Mouse (Mus musculus): Measurements from ENCODE around the gene Fam160b1. TPM values are rescaled to one million over a fixed set of nuclear protein-coding genes. Genes with fewer than 3 reads are reported as not detected.

Gene Fam160b1
- polyA plus RNA-seq (2016; fragmentation: Nextera tagmentation; extraction: Ambion mirVana): 9.4 and 9.5 TPM in 2 replicates

DNA sequence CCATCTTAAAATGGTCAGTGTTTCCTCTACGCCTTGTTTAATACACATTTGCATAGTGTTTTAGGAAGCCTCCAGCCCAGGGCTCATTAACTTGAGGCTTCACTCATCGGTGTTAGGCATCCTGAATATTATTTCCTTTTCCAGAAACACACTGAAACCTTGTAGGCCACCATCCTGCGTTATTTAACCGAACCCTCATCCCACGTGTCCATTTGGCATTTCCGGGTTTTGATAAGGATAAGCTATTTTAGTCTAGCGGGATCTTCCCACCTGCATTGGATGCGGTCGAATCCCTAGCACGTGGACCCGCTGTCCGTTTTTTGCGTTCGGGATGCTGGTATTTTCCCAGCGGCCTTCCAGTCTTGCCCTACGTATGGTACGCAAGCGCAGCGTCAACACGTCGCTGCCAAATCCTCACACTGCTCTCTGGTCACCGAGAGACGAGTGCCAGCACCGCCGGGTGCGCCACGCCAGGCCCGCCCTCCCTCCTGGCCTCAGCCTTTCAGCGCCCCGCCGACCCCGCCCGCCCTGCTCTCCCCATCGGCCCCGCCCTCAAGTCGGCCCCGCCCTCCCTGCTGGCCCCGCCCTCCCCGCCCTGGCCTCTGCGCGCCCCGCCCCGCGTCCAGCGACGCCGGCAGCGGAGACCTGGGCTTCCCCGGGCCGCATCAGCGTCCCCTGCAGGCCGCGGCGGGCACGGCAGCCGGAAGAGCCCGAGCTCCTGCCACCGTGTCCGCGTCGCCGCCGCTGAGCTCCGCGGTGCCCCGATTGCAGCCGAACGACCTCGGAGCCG lies at the start of gene Fam160b1:
Fam160b1 (plus strand) TSS at position 340 of the 790 bp plus-strand sequence.
- Histone ChIP-seq H3K4me3 (peak within 1 kb of the TSS; percentile 96), H3K4me1 (peaks cover 72% of the 10 kb centered on the region)
- 2% methylated on average over 70 of the region's 70 CpGs for WGBS

DNA sequence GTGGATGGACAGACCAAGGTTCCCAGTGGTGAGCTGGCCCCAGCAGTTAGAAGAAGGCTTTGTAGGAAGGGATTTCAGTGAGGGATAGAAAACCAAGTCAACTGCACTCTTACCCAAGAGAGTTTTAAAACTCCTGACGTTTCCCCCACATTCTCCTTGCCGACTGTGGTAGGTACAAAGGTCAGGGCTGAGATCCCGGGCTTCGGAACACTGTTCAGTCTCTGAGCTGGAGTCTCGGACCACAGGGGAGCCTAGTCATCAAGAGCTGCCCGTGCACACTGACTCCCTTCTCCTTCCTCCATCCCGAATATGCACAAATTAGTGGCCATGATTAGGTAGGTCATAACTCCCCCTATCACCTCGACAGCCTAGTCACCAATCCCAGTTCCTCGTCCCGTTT lies 47.3 kb upstream of the Fam160b1 start:
- no peaks in the 10 kb centered on the region for H3K36me3 ChIP-seq (replicated peaks)
- no peaks in the 10 kb centered on the region for H3K9me3 ChIP-seq
- H3K4me1 ChIP-seq: peaks cover 12% of the 10 kb centered on the region
- H3K27me3 ChIP-seq (ENCODE audit: poor library complexity, severe bottlenecking): peaks cover 50% of the 10 kb centered on the region
- 83% methylated on average over 10 of the region's 10 CpGs for WGBS
- H3K27ac ChIP-seq: no peak overlapping the region
- H3K4me3 ChIP-seq: no peak overlapping the region
- no peak for DNase-seq (ENCODE audit: extremely low spot score, low spot score)

More for the DNA sequence above, at the start of gene Fam160b1:
- H3K27ac ChIP-seq: peak within 1 kb of the TSS; percentile 99
- H3K27me3 ChIP-seq (ENCODE audit: poor library complexity, severe bottlenecking): no peaks in the 10 kb centered on the region
- DNase-seq (ENCODE audit: extremely low spot score, low spot score): peak; percentile 95
- no peaks in the 10 kb centered on the region for H3K9me3 ChIP-seq
- H3K36me3 ChIP-seq (replicated peaks): 0 out of 2 replicates have a peak, but pooled peaks cover 9% of the 10 kb centered on the region

DNA sequence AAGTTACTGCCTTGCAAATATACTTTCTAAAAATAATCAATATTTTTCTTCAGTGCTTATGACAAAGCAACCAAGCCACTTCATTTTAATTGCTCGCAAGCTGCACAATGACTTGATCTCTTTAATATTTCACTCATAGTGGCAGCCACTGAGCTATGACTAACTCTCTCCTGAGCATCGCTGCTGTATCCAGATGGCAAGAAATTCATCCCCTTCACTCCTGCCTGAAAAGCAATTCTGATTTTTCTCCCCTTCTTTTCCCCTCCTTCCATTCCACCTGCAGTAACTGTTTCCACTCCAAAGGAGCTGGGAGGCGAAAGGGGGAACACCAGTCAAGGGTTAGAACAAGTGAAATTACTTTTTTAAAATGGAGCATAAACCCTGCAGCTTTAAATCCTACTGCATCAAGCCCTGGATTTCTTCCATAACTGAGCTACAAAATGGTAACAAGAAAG lies 46.6 kb upstream of the Fam160b1 start:
- no peak for DNase-seq (ENCODE audit: extremely low spot score, low spot score)
- Histone ChIP-seq H3K27ac (no peak overlapping the region), H3K9me3 (no peaks in the 10 kb centered on the region), H3K27me3 (ENCODE audit: poor library complexity, severe bottlenecking) (peaks cover 50% of the 10 kb centered on the region), H3K4me1 (peaks cover 12% of the 10 kb centered on the region), H3K4me3 (peak overlapping the region; percentile 69), H3K36me3 (replicated peaks) (no peaks in the 10 kb centered on the region)
- WGBS: 84% methylated on average over 3 of the region's 3 CpGs

DNA sequence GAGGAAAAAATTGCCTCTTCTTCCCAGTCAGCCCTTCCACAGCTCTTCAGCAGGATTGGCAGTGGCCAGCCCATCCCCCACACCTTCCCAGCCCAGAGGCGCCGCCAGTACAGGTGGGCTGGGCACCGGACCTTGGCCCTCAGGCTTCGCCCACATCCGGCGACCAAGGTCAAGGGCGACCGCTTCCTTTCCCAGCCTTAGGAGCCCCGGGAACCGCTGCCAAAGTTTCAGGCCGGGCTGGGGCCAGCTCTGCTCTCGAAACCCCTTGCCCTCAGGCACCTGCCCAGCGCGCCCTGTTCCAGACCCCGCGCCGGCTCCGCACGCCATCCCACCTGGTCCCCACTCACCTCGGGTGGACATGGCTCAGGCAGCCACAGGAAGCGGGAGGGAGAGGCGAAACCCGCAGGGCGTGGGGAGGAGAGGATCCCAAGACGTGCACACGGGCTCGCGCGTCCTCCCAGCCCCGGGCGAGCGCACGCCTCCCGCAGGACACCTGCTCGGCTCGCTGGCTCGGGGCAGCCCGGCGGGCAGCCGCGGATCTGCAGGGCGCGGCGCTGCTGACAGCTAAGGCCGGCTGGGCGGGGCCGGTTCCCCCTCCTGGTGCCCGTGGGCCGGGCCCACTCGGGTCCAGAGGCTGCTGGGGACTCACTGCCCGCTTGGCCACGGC lies 46.0 kb upstream of the Fam160b1 start, which contains the start of gene Ablim1:
Ablim1 (minus strand) TSS at position 574 of the 667 bp plus-strand sequence.
- Histone ChIP-seq H3K36me3 (replicated peaks) (no peaks in the 10 kb centered on the region), H3K9me3 (no peaks in the 10 kb centered on the region), H3K4me1 (peaks cover 12% of the 10 kb centered on the region), H3K27me3 (ENCODE audit: poor library complexity, severe bottlenecking) (peaks cover 50% of the 10 kb centered on the region), H3K27ac (peak within 1 kb of the TSS; percentile 66), H3K4me3 (peak within 1 kb of the TSS; percentile 69)
- DNase-seq (ENCODE audit: extremely low spot score, low spot score): peak; percentile 20
- WGBS: 3% methylated on average over 52 of the region's 52 CpGs

DNA sequence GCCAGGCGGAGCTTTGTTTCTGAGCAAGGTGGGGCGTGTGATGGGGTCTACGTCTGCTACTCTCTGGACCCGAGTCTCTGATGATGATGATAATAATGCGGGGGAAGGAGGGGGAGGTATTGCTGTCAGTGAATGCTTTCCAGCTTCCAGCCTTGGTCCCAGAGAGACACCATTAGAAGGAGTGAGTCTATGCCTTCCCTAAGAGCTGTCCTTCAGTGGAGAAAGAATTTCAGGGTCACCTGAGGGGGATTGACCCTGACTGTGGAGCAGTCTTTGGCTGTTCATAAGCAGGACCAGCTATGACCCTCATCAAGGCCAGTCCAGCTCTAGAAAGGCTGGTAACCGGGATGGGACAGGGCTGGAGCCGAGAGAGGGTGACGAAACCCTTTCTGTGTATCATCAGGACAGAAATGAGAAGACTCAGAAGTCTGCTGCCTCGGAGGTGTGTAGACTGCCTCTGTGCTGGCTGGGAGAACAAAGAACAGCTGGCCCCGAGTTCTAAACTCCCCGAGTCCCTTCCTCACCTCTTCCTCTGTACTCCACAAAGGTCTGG lies 45.4 kb upstream of the Fam160b1 start:
- no peaks in the 10 kb centered on the region for H3K36me3 ChIP-seq (replicated peaks)
- H3K27me3 ChIP-seq (ENCODE audit: poor library complexity, severe bottlenecking): peaks cover 50% of the 10 kb centered on the region
- no peak for DNase-seq (ENCODE audit: extremely low spot score, low spot score)
- peak overlapping the region; percentile 66 for H3K27ac ChIP-seq
- 0 out of 2 replicates have a peak, but pooled peaks cover 4% of the 10 kb centered on the region for H3K9me3 ChIP-seq
- H3K4me1 ChIP-seq: peaks cover 12% of the 10 kb centered on the region
- 45% methylated on average over 11 of the region's 11 CpGs for WGBS
- peak overlapping the region; percentile 69 for H3K4me3 ChIP-seq

DNA sequence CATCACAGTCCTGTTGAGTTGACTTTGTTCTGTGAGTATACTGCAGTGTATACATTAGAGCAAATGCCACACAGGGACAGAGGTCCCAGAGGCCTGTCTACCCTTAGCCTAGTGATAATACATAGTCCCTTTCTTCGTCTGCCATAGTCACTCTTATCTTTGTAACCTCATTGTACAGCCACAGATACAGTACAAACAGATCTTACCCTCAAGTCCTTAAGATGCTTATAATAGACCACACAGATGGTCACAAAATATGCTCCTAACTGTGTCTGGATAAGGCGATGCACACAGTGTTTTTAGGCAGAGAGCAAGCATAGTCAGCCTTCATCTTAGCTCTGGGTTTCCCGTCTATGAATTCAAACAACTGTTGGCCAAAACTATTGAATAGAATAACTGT lies 43.9 kb upstream of the Fam160b1 start:
- Histone ChIP-seq H3K36me3 (replicated peaks) (no peaks in the 10 kb centered on the region), H3K4me1 (peaks cover 12% of the 10 kb centered on the region), H3K9me3 (0 out of 2 replicates have a peak, but pooled peaks cover 5% of the 10 kb centered on the region), H3K27me3 (ENCODE audit: poor library complexity, severe bottlenecking) (peaks cover 50% of the 10 kb centered on the region), H3K4me3 (no peak overlapping the region), H3K27ac (no peak overlapping the region)
- 86% methylated on average over 3 of the region's 3 CpGs for WGBS
- DNase-seq (ENCODE audit: extremely low spot score, low spot score): no peak

DNA sequence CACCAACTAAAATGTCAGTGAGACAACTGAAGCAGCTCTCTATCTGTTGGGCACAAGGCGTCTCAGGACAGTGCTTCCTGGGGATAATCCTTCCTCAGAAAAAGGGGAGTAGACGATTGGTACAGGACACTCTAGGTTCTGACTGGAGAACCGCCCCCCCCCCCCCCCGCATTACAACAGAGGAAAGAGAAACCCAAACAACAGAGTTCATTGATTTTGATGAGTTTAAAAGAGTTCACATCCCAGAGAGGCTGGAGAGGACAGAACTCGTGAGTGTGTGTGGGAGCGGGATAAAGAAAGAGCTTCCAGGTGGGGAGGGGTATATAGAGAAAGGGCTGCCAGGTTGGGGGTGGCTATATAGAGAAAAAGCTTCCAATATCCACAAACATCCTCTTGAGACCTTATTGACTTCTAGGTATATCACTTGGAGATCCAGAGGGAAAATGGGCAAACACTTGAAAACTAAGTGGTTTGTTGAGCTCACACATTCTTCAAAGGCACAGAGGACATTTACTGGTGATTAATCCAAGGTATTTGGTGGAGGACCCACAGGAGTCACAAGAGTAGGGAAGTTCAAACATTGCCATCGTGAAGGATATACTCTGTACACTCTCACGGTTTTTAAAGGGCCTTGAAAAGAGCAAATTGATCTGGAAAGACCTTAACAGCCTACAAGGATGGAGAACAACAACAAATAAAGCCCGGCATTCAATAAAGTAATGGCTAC lies 39.7 kb upstream of the Fam160b1 start:
- DNase-seq (ENCODE audit: extremely low spot score, low spot score): no peak
- WGBS: 79% methylated on average over 9 of the region's 9 CpGs
- H3K4me3 ChIP-seq: no peak overlapping the region
- no peaks in the 10 kb centered on the region for H3K36me3 ChIP-seq (replicated peaks)
- H3K27me3 ChIP-seq (ENCODE audit: poor library complexity, severe bottlenecking): peaks cover 9% of the 10 kb centered on the region
- no peaks in the 10 kb centered on the region for H3K4me1 ChIP-seq
- no peak overlapping the region for H3K27ac ChIP-seq
- H3K9me3 ChIP-seq: 0 out of 2 replicates have a peak, but pooled peaks cover 5% of the 10 kb centered on the region

DNA sequence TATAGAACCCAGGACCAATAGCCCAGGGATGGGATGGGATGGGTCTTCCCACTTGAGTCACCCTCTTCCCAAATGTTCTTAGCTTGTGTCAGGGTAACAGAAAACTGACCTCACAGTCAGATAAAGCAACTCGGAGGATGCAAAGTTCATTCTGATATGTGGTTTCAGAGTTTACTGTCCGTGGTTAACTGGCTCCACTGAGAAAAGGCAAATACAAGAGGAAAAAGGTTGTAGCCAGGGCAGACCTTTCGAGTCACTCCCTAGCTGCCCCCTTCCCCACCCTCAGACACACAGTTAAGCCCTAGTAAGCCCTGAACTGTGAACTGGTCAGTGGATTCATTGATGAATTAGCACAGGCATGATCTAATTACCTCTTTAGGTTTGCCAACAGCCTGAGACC lies 38.6 kb upstream of the Fam160b1 start:
- Histone ChIP-seq H3K27me3 (ENCODE audit: poor library complexity, severe bottlenecking) (no peaks in the 10 kb centered on the region), H3K27ac (no peak overlapping the region), H3K4me3 (no peak overlapping the region), H3K4me1 (no peaks in the 10 kb centered on the region), H3K36me3 (replicated peaks) (no peaks in the 10 kb centered on the region), H3K9me3 (0 out of 2 replicates have a peak, but pooled peaks cover 5% of the 10 kb centered on the region)
- no peak for DNase-seq (ENCODE audit: extremely low spot score, low spot score)
- WGBS: 87% methylated on average over 3 of the region's 3 CpGs

DNA sequence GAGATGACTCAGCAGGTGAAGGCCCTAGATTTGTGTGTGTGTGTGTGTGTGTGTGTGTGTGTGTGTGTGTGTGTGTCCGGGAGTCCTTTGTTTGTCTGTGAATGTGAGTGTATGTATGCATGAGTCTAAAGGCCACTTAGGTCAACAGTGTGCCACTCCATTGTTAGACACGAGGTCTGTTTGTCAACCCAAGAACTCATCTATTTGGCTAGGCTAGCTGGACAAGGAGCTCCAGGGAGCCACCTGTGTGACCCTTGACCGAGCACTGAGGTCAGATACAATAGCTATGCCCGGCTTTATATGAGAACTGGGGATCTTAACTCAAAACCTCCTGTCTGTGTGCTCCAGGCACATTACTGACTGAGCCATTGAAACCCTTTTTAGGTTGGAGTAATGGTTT lies 38.0 kb upstream of the Fam160b1 start:
- no peak overlapping the region for H3K4me3 ChIP-seq
- no peaks in the 10 kb centered on the region for H3K4me1 ChIP-seq
- WGBS: 71% methylated on average over 4 of the region's 4 CpGs
- H3K36me3 ChIP-seq (replicated peaks): no peaks in the 10 kb centered on the region
- H3K9me3 ChIP-seq: 0 out of 2 replicates have a peak, but pooled peaks cover 5% of the 10 kb centered on the region
- no peak for DNase-seq (ENCODE audit: extremely low spot score, low spot score)
- H3K27me3 ChIP-seq (ENCODE audit: poor library complexity, severe bottlenecking): no peaks in the 10 kb centered on the region
- no peak overlapping the region for H3K27ac ChIP-seq

DNA sequence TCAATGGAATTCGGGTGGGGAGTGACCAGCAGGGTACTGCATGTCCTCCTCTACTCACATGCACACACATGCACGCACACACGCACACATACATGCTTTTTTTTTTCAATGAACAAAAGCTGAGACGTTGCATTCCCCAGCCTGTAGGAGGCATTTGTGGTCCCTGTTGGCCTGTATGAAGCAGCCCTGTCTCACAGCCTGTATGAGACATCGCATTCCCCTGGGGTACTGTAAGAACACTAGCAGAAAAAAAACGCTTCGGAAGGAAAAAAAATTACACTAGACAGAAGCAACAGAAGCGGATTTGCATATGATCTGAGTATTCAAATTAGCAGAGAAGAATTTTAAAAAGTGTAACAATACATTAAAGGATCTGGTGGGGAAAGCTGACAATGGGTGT lies 37.4 kb upstream of the Fam160b1 start:
- no peaks in the 10 kb centered on the region for H3K36me3 ChIP-seq (replicated peaks)
- H3K4me1 ChIP-seq: no peaks in the 10 kb centered on the region
- no peak overlapping the region for H3K4me3 ChIP-seq
- H3K27me3 ChIP-seq (ENCODE audit: poor library complexity, severe bottlenecking): no peaks in the 10 kb centered on the region
- no peak overlapping the region for H3K27ac ChIP-seq
- WGBS: 85% methylated on average over 8 of the region's 8 CpGs
- H3K9me3 ChIP-seq: 0 out of 2 replicates have a peak, but pooled peaks cover 5% of the 10 kb centered on the region
- DNase-seq (ENCODE audit: extremely low spot score, low spot score): no peak

DNA sequence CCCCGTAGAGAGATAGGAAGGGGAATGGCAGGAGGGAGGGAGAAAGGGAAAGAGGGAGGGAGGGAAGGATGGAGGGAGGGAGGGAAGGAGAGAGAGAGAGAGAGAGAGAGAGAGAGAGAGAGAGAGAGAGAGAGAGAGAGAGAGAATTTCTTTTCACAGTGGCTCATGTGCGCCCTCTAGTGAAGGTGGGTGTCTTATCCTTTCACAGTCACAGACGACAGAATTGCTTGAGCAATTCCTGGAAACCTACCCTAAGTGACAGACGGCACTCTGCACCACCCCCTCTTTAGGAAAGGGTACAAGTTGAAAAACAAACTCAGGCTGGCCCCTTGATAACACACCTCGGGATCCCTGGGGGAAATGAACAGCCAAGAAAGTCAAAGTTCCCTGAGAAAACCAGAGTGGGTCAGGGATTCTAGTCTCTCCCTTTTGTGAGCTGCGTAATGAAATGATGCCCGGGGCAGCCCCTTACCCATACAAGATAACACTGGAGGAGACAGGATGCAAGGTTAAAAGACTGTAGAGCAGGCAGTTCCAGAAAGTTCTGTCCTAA lies 34.7 kb upstream of the Fam160b1 start:
- WGBS: 37% methylated on average over 7 of the region's 7 CpGs
- no peak overlapping the region for H3K27ac ChIP-seq
- H3K4me3 ChIP-seq: no peak overlapping the region

DNA sequence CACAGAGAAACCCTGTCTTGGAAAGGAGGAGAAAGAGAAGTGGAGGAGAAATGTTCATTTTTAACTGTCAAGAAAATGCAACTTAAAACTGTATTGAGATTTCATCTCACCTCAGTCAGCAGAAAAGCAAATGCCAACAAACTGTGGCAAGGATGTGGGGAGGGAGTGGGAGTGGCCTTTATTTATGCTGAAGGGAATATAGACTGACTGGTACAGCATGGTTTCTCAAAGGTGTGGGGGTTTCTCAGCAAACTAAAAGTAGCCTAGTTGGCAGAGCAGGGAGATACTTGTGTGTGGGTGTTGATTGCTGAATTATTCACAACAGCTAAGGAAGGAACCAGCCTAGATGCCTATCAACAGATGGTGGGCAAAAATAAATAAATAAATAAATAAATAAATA lies 32.8 kb upstream of the Fam160b1 start:
- Histone ChIP-seq H3K4me3 (no peak overlapping the region), H3K27ac (no peak overlapping the region), H3K27me3 (ENCODE audit: poor library complexity, severe bottlenecking) (0 out of 2 replicates have a peak, but pooled peaks cover 4% of the 10 kb centered on the region), H3K4me1 (peaks cover 4% of the 10 kb centered on the region; the same call in 1 of the 2 replicates), H3K36me3 (replicated peaks) (no peaks in the 10 kb centered on the region), H3K9me3 (no peaks in the 10 kb centered on the region)
- no peak for DNase-seq (ENCODE audit: extremely low spot score, low spot score)

More for the DNA sequence above, 34.7 kb upstream of the Fam160b1 start:
- H3K9me3 ChIP-seq: no peaks in the 10 kb centered on the region
- DNase-seq (ENCODE audit: extremely low spot score, low spot score): peak; percentile 37
- no peaks in the 10 kb centered on the region for H3K27me3 ChIP-seq (ENCODE audit: poor library complexity, severe bottlenecking)
- no peaks in the 10 kb centered on the region for H3K36me3 ChIP-seq (replicated peaks)
- no peaks in the 10 kb centered on the region for H3K4me1 ChIP-seq
